11 mouse cellular contexts compared by ENCODE assay signal in genomic region chr10:128037921-128038320, GRCm38 (mm10). TPM values are rescaled to one million over a fixed set of nuclear protein-coding genes. Genes with fewer than 3 reads are reported as not detected.
A peak's percentile ranks its signal among the peaks of the same experiment; 100 is the strongest.
DNase-seq lines count a peak whose midpoint lies in the region; ATAC-seq and TF ChIP-seq lines count a peak whose summit lies in the region.
"Had no signal": no experiment of that assay in that cellular context is flagged by ENCODE, and none has a peak within 500 bp of the region (broad histone marks: within the 10 kb centered on the region; RNA-seq: fewer than 3 reads in every experiment).

No protein-coding gene starts in this region.

- no peak for TF ChIP-seq CTCF in kidney, postnatal 0 days (IDR thresholded peaks at IDR 0.05; ENCODE audit: low read depth)
- TF ChIP-seq CTCF in intestine, postnatal 0 days (IDR thresholded peaks at IDR 0.05; ENCODE audit: low read depth): no peak

- H3K36me3 ChIP-seq in kidney, postnatal 0 days (ENCODE audit: insufficient read depth, low read length): peaks cover 27% of the 10 kb centered on the region
- peaks cover 40% of the 10 kb centered on the region for H3K36me3 ChIP-seq in embryonic facial prominence, embryonic 15.5 days
- H3K36me3 ChIP-seq in intestine, postnatal 0 days (ENCODE audit: control insufficient read depth, insufficient read depth): peaks cover 30% of the 10 kb centered on the region
- H3K36me3 ChIP-seq in neural tube, embryonic 14.5 days (ENCODE audit: control insufficient read depth, insufficient read depth, low read length): peaks cover 26% of the 10 kb centered on the region

- H3K9ac ChIP-seq in kidney, postnatal 0 days (ENCODE audit: low read depth, low read length): peak overlapping the region; percentile 46; the same call in 1 of the 2 replicates
- no peak overlapping the region for H3K9ac ChIP-seq in embryonic facial prominence, embryonic 15.5 days
- no peak overlapping the region for H3K9ac ChIP-seq in intestine, postnatal 0 days (ENCODE audit: low read depth, low read length)
- H3K9ac ChIP-seq in neural tube, embryonic 14.5 days (replicated peaks; ENCODE audit: low read depth, low read length): no peak overlapping the region

- DNase-seq in kidney, postnatal 0 days (ENCODE audit: low spot score): no peak
- DNase-seq in kidney, postnatal 10 days: no peak
- DNase-seq in cerebellum, adult 18-20 months: no peak
- no peak for DNase-seq in thymus, postnatal 0 days (ENCODE audit: low spot score)
- DNase-seq: cerebellum, postnatal 25 days; lung, adult 18-20 months; right cerebral cortex, adult 18-20 months had no signal

- H3K4me2 ChIP-seq in kidney, postnatal 0 days (ENCODE audit: low read length): peak overlapping the region; percentile 21; the same call in 1 of the 2 replicates
- peak overlapping the region; percentile 34 for H3K4me2 ChIP-seq in embryonic facial prominence, embryonic 15.5 days (replicated peaks)
- H3K4me2 ChIP-seq in intestine, postnatal 0 days (replicated peaks; ENCODE audit: low read depth): peak overlapping the region; percentile 35
- H3K4me2 ChIP-seq in neural tube, embryonic 14.5 days (ENCODE audit: low read depth, low read length): 0 out of 2 replicates have a peak overlapping the region, but pooled peaks have one; percentile 2

- H3K4me1 ChIP-seq in kidney, postnatal 0 days (replicated peaks; ENCODE audit: insufficient read depth, low read length): peaks cover 28% of the 10 kb centered on the region
- peaks cover 61% of the 10 kb centered on the region for H3K4me1 ChIP-seq in embryonic facial prominence, embryonic 15.5 days
- H3K4me1 ChIP-seq in intestine, postnatal 0 days (replicated peaks; ENCODE audit: control insufficient read depth, insufficient read depth, low read length): peaks cover 6% of the 10 kb centered on the region; the same call in 1 of the 2 replicates
- H3K4me1 ChIP-seq in neural tube, embryonic 14.5 days (ENCODE audit: control insufficient read depth, insufficient read depth, low read length): peaks cover 18% of the 10 kb centered on the region; the same call in 1 of the 2 replicates

- 59% methylated on average over 3 of the region's 3 CpGs for WGBS in kidney, postnatal 0 days
- 59% methylated on average over 3 of the region's 3 CpGs for WGBS in embryonic facial prominence, embryonic 15.5 days
- WGBS in intestine, postnatal 0 days: 58% methylated on average over 3 of the region's 3 CpGs
- WGBS in neural tube, embryonic 14.5 days: 77% methylated on average over 3 of the region's 3 CpGs

- no peak for ATAC-seq in kidney, postnatal 0 days (replicated peaks; ENCODE audit: low FRiP score, low read depth)
- no peak for ATAC-seq in embryonic facial prominence, embryonic 15.5 days (ENCODE audit: insufficient number of reproducible peaks, low FRiP score, low TSS enrichment, low read depth)
- no peak for ATAC-seq in intestine, postnatal 0 days
- no peak for ATAC-seq in neural tube, embryonic 14.5 days (ENCODE audit: low read depth)
- ATAC-seq in cerebellum, adult (ENCODE audit: insufficient number of reproducible peaks, low FRiP score, low TSS enrichment): no peak

- no peak overlapping the region for H3K27ac ChIP-seq in kidney, postnatal 0 days
- 0 out of 2 replicates have a peak overlapping the region, but pooled peaks have one; percentile 44 for H3K27ac ChIP-seq in embryonic facial prominence, embryonic 15.5 days (replicated peaks)
- no peak overlapping the region for H3K27ac ChIP-seq in intestine, postnatal 0 days (ENCODE audit: low read depth, low read length)
- H3K27ac ChIP-seq in neural tube, embryonic 14.5 days (ENCODE audit: low read depth, low read length): no peak overlapping the region

- no peaks in the 10 kb centered on the region for H3K27me3 ChIP-seq in kidney, postnatal 0 days (ENCODE audit: insufficient read depth, low read length)
- no peaks in the 10 kb centered on the region for H3K27me3 ChIP-seq in embryonic facial prominence, embryonic 15.5 days
- no peaks in the 10 kb centered on the region for H3K27me3 ChIP-seq in intestine, postnatal 0 days (replicated peaks; ENCODE audit: control insufficient read depth, insufficient read depth, low read length)
- no peaks in the 10 kb centered on the region; the same call in 1 of the 2 replicates for H3K27me3 ChIP-seq in neural tube, embryonic 14.5 days (ENCODE audit: control insufficient read depth, insufficient read depth, low read length)

- no peaks in the 10 kb centered on the region for H3K9me3 ChIP-seq in kidney, postnatal 0 days (replicated peaks; ENCODE audit: low read length)
- H3K9me3 ChIP-seq in embryonic facial prominence, embryonic 15.5 days (replicated peaks): no peaks in the 10 kb centered on the region
- H3K9me3 ChIP-seq in intestine, postnatal 0 days (ENCODE audit: control insufficient read depth): no peaks in the 10 kb centered on the region
- H3K9me3 ChIP-seq in neural tube, embryonic 14.5 days (ENCODE audit: control insufficient read depth, low read length): no peaks in the 10 kb centered on the region

- H3K4me3 ChIP-seq in kidney, postnatal 0 days (replicated peaks; ENCODE audit: low read depth, low read length): no peak overlapping the region
- peak overlapping the region; percentile 16 for H3K4me3 ChIP-seq in embryonic facial prominence, embryonic 15.5 days (replicated peaks)
- no peak overlapping the region for H3K4me3 ChIP-seq in intestine, postnatal 0 days (ENCODE audit: low read depth, low read length)
- no peak overlapping the region for H3K4me3 ChIP-seq in neural tube, embryonic 14.5 days (ENCODE audit: low read depth, low read length)

RNA-seq across cellular contexts. Expression of gene Naca, which starts 2.5 kb away (rescaled TPM):
- 769 and 820 TPM in 2 replicates for polyA plus RNA-seq in kidney, postnatal 0 days (2015; fragmentation: Nextera tagmentation; extraction: Ambion mirVana)
- 690 and 754 TPM in 2 replicates for polyA plus RNA-seq in embryonic facial prominence, embryonic 15.5 days (2015; fragmentation: Nextera tagmentation; extraction: Ambion mirVana)
- 511 and 531 TPM in 2 replicates for polyA plus RNA-seq in intestine, postnatal 0 days (2015; fragmentation: Nextera tagmentation; extraction: Ambion mirVana)
- polyA plus RNA-seq in neural tube, embryonic 14.5 days (2014; fragmentation: Nextera tagmentation; extraction: Ambion mirVana): 537 and 552 TPM in 2 replicates
- 829 and 868 TPM in 2 replicates for polyA plus RNA-seq in thymus, postnatal 0 days (2015; fragmentation: Nextera tagmentation; extraction: Ambion mirVana)

RNA-seq across cellular contexts. Expression of gene Ptges3, which starts 20.8 kb away (rescaled TPM):
- 467 and 468 TPM in 2 replicates for polyA plus RNA-seq in kidney, postnatal 0 days (2015; fragmentation: Nextera tagmentation; extraction: Ambion mirVana)
- 453 and 461 TPM in 2 replicates for polyA plus RNA-seq in embryonic facial prominence, embryonic 15.5 days (2015; fragmentation: Nextera tagmentation; extraction: Ambion mirVana)
- 264 and 269 TPM in 2 replicates for polyA plus RNA-seq in intestine, postnatal 0 days (2015; fragmentation: Nextera tagmentation; extraction: Ambion mirVana)
- polyA plus RNA-seq in neural tube, embryonic 14.5 days (2014; fragmentation: Nextera tagmentation; extraction: Ambion mirVana): 381 and 396 TPM in 2 replicates
- polyA plus RNA-seq in thymus, postnatal 0 days (2015; fragmentation: Nextera tagmentation; extraction: Ambion mirVana): 401 and 422 TPM in 2 replicates

RNA-seq across cellular contexts. Expression of gene Prim1, which starts 23.0 kb away (rescaled TPM):
- 43.9 and 53.2 TPM in 2 replicates for polyA plus RNA-seq in kidney, postnatal 0 days (2015; fragmentation: Nextera tagmentation; extraction: Ambion mirVana)
- polyA plus RNA-seq in embryonic facial prominence, embryonic 15.5 days (2015; fragmentation: Nextera tagmentation; extraction: Ambion mirVana): 65.6 and 68.6 TPM in 2 replicates
- polyA plus RNA-seq in intestine, postnatal 0 days (2015; fragmentation: Nextera tagmentation; extraction: Ambion mirVana): 18.7 and 22.1 TPM in 2 replicates
- 32.5 and 38.7 TPM in 2 replicates for polyA plus RNA-seq in neural tube, embryonic 14.5 days (2014; fragmentation: Nextera tagmentation; extraction: Ambion mirVana)
- polyA plus RNA-seq in thymus, postnatal 0 days (2015; fragmentation: Nextera tagmentation; extraction: Ambion mirVana): 89.6 and 98.8 TPM in 2 replicates

RNA-seq across cellular contexts. Expression of gene Hsd17b6, which starts 30.5 kb away (rescaled TPM):
- not detected in 2 replicates for polyA plus RNA-seq in kidney, postnatal 0 days (2015; fragmentation: Nextera tagmentation; extraction: Ambion mirVana)
- polyA plus RNA-seq in embryonic facial prominence, embryonic 15.5 days (2015; fragmentation: Nextera tagmentation; extraction: Ambion mirVana): 0.38 and 1.1 TPM in 2 replicates
- 0.74 and 0.86 TPM in 2 replicates for polyA plus RNA-seq in intestine, postnatal 0 days (2015; fragmentation: Nextera tagmentation; extraction: Ambion mirVana)
- polyA plus RNA-seq in neural tube, embryonic 14.5 days (2014; fragmentation: Nextera tagmentation; extraction: Ambion mirVana): not detected in 2 replicates
- 0.16 and 0.22 TPM in 2 replicates for polyA plus RNA-seq in thymus, postnatal 0 days (2015; fragmentation: Nextera tagmentation; extraction: Ambion mirVana)

RNA-seq across cellular contexts. Expression of gene Atp5b, which starts 45.2 kb away (rescaled TPM):
- polyA plus RNA-seq in kidney, postnatal 0 days (2015; fragmentation: Nextera tagmentation; extraction: Ambion mirVana): 3,631 and 3,848 TPM in 2 replicates
- 1,910 and 2,016 TPM in 2 replicates for polyA plus RNA-seq in embryonic facial prominence, embryonic 15.5 days (2015; fragmentation: Nextera tagmentation; extraction: Ambion mirVana)
- polyA plus RNA-seq in intestine, postnatal 0 days (2015; fragmentation: Nextera tagmentation; extraction: Ambion mirVana): 2,460 and 2,644 TPM in 2 replicates
- polyA plus RNA-seq in neural tube, embryonic 14.5 days (2014; fragmentation: Nextera tagmentation; extraction: Ambion mirVana): 2,213 and 2,273 TPM in 2 replicates
- polyA plus RNA-seq in thymus, postnatal 0 days (2015; fragmentation: Nextera tagmentation; extraction: Ambion mirVana): 2,017 and 2,181 TPM in 2 replicates
